Mouse (Mus musculus) neural tube, embryonic 13.5 days (tissue): Measurements from ENCODE around the gene Nhsl2. TPM values are rescaled to one million over a fixed set of nuclear protein-coding genes. Genes with fewer than 3 reads are reported as not detected.

Source experiments
- ATAC-seq: fragments of 200-750 bp; cut with Nextera tagmentation; 2 replicates; pipeline ENCODE4 v1.8.0; 2017; ENCODE audit warnings: low read depth, mild to moderate bottlenecking, moderate TSS enrichment, moderate library complexity
- H3K27ac ChIP-seq: fragments of 300-500 bp; sonication (generic); replicated peaks from 2 replicates; pipeline ENCODE4 v1.5.1; 2015; ENCODE audit warnings: moderate library complexity, mild to moderate bottlenecking, inconsistent platforms
- H3K27me3 ChIP-seq: fragments of 300-500 bp; sonication (generic); 2 replicates; pipeline ENCODE4 v1.6.1; 2015; ENCODE audit warnings: mild to moderate bottlenecking, inconsistent platforms
- H3K36me3 ChIP-seq: fragments of 300-500 bp; sonication (generic); 2 replicates; pipeline ENCODE4 v1.6.1; 2015; ENCODE audit warnings: mild to moderate bottlenecking, inconsistent platforms
- H3K4me1 ChIP-seq: fragments of 300-500 bp; sonication (generic); replicated peaks from 2 replicates; pipeline ENCODE4 v1.6.1; 2015; ENCODE audit warnings: inconsistent platforms
- H3K4me2 ChIP-seq: fragments of 300-500 bp; sonication (generic); 2 replicates; pipeline ENCODE4 v1.6.1; 2015; ENCODE audit warnings: inconsistent platforms, mild to moderate bottlenecking, moderate library complexity
- H3K4me3 ChIP-seq: fragments of 300-500 bp; sonication (generic); 2 replicates; pipeline ENCODE4 v1.5.1; 2015; ENCODE audit warnings: mild to moderate bottlenecking, inconsistent platforms
- H3K9ac ChIP-seq: fragments of 300-500 bp; sonication (generic); 2 replicates; pipeline ENCODE4 v1.6.1; 2015; ENCODE audit warnings: moderate library complexity, mild to moderate bottlenecking, inconsistent platforms
- H3K9me3 ChIP-seq: fragments of 300-500 bp; sonication (generic); 2 replicates; pipeline ENCODE4 v1.6.1; 2016; ENCODE audit warnings: inconsistent platforms
- WGBS: fragments of 180-500 bp; shearing (Covaris S2); methylation state at CpG from one replicate; pipeline ENCODE4 v1.1.7; 2015; 5-methylcytosine and 5-hydroxymethylcytosine counted together
- polyA plus RNA-seq: library from polyadenylated mRNA; unstranded; fragments of >200 nt; fragmentation: Nextera tagmentation; extraction: Ambion mirVana; gene quantifications from 2 replicates; pipeline ENCODE4 v1.2.1, GENCODE M21; 2015

Nhsl2 gene
- polyA plus RNA-seq, 1 experiment from 2014 or later, result 4.6 TPM

DNA sequence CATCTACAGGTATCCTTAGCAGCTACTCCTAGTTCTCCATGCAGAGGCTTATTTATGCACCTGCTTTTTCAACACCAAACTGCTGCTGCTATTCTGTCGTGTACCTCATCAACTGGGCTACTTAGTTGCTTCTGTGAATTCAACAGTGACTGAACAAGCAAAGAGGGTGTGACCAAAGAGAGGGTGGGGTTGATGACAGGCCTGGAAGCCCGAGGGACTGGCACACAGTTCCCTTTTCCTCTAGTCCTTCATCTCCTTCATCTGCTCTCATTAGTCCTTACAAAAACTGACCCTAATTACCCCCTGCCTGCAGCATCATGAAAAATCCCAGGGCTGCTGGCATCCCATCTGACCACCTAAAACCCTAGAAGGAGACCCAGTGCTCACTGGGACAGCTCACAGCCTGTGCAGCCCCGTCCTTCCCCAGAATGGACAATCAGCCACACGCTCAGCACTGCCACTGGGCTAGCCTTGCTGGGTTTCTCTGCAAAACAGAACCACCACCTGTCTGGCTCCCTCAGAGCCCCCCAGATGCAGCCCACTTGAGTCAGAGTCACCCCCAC is 216.1 kb downstream of the Nhsl2 start:
- Histone ChIP-seq H3K4me2 (no peak overlapping the region), H3K27me3 (peaks cover 24% of the 10 kb centered on the region), H3K9me3 (no peaks in the 10 kb centered on the region), H3K9ac (no peak overlapping the region), H3K36me3 (no peaks in the 10 kb centered on the region), H3K4me1 (peaks cover 45% of the 10 kb centered on the region), H3K27ac (no peak overlapping the region), H3K4me3 (no peak overlapping the region)
- no peak for ATAC-seq
- WGBS, result 48% methylated on average over 4 of the region's 4 CpGs

DNA sequence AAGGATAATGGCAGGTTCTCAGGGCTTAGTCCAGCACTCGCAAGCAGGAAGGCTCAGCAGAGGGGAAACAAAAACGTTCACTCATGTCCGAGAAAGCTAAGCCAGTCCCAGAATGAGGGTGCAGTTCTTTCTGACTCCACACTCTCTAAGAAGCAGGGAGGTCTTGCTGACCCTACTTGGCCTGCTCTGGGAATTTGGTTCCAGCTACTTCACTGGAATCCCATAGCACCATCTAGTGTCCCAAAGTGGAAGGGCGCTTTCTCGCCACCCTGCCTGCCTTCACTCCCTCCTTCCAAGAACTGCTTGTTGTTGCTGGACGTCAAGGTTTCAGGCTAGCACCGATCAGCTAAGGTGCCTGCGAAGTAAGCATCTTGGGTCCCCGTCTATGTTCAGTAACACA is 216.9 kb downstream of the Nhsl2 start:
- no peaks in the 10 kb centered on the region for H3K36me3 ChIP-seq
- H3K4me1 ChIP-seq, result peaks cover 46% of the 10 kb centered on the region
- 21% methylated on average over 9 of the region's 9 CpGs for WGBS
- H3K4me2 ChIP-seq, result no peak overlapping the region
- no peak overlapping the region for H3K9ac ChIP-seq
- no peak overlapping the region for H3K27ac ChIP-seq
- H3K9me3 ChIP-seq, result no peaks in the 10 kb centered on the region
- no peak overlapping the region for H3K4me3 ChIP-seq
- H3K27me3 ChIP-seq, result peaks cover 23% of the 10 kb centered on the region
- ATAC-seq, result no peak

DNA sequence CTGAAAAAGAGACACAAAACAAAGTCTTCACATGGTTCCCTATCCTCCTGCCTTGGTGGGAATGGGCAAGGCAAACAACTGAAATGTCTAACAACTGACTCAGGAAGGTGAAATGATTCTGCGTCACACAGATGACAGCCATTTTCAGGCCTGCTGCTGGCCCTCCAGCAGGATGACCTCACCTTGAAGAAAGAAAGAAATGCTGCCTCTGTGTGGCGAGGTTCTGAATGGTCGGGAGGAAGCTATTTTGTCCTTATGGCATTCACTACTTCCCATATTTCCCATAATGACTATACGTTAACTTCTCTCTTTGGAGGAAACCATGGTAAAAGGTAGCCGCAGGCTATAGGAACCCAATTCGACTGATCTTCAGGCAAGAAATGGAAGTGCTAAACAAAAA is 217.9 kb downstream of the Nhsl2 start:
- Histone ChIP-seq H3K27ac (no peak overlapping the region), H3K36me3 (no peaks in the 10 kb centered on the region), H3K4me3 (no peak overlapping the region), H3K9me3 (no peaks in the 10 kb centered on the region), H3K9ac (no peak overlapping the region), H3K27me3 (peaks cover 19% of the 10 kb centered on the region), H3K4me1 (peaks cover 53% of the 10 kb centered on the region), H3K4me2 (no peak overlapping the region)
- WGBS, result 77% methylated on average over 6 of the region's 6 CpGs
- no peak for ATAC-seq

DNA sequence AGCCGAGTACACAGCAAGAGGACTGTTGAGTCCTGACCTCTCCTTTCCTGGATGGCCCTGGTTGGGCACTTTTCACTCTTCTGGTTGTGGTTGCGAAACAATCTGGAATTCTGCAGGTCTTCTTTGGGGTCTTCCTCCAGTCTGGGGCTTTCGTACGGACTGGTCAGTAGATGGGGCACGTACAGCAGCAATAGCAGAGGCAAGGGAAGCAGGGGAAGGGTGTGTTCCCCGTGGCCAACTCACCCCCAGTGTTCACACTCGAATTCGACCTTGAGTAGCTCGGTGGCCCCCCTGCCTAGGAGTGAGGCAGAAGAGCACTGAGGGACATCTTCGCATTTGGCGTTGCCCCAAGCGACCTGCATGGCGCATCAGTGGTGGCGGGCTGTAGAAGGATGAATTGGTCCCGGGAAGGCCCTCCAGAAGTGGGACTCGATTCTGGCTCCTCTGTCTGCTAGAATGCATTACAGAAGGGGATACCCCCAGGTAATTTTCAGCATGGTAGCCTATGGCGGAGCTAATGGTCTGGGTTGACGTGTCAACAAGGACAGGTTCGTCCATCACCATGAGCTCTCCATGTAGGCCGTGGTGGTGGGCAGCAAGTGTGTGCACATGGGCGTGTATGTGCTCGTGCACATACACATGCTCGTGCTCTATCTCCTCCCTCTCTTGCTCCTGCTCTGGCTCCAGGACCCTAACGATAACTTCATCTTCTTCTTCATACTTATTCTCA is 219.8 kb downstream of the Nhsl2 start:
- Histone ChIP-seq H3K9ac (no peak overlapping the region), H3K4me2 (no peak overlapping the region), H3K4me1 (peaks cover 50% of the 10 kb centered on the region), H3K27ac (no peak overlapping the region), H3K4me3 (no peak overlapping the region), H3K9me3 (no peaks in the 10 kb centered on the region), H3K27me3 (peaks cover 13% of the 10 kb centered on the region), H3K36me3 (no peaks in the 10 kb centered on the region)
- ATAC-seq, result no peak
- WGBS, result 91% methylated on average over 24 of the region's 24 CpGs

DNA sequence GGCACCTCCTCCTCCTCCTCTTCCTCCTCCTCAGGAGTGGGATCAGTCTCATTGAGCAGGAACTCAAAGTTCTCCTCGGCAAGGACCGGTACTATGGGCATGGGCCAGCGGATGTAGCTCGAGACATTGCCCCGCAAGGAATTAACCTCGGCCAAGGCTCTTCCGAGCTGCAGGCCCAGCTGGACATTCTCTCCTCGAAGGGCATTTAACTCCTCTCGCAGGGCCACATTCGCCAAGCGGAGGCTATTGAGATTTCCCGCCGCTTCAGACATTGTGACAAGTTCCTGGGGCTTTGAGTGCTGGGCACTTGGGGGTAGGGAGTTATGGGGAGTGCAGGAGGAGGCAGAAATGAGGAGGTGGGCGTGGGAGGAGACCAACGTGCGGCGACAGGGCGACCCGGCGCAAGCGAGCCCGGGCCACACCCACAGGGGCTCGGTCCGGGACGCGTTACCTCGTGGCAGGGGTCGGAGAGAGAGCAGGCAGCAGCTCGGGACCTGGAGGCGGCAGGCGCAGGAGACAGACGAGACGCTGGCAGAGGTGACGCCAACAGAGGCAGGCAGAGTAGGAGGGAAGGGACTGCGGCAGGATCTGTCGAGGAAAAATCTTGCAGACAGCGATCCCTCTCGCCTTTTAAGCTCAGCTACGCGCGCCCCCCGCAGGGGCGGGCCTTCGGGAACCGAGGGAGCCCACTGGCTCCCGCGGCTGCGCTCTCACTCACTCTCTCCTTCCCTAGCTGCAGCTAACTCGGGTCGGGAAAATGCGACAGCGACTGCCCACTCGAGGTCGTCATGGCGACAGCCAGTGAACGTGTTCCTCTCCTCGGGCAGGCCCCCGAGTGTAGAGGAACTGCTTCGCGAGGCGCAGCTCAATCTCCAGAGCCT is 221.6 kb downstream of the Nhsl2 start, which contains the start of gene Rtl5:
TSS of gene Rtl5 (minus strand) at position 714 of the 881 bp plus-strand sequence.
- peak within 1 kb of the TSS; percentile 63 for H3K4me2 ChIP-seq
- H3K9me3 ChIP-seq, result no peaks in the 10 kb centered on the region

DNA sequence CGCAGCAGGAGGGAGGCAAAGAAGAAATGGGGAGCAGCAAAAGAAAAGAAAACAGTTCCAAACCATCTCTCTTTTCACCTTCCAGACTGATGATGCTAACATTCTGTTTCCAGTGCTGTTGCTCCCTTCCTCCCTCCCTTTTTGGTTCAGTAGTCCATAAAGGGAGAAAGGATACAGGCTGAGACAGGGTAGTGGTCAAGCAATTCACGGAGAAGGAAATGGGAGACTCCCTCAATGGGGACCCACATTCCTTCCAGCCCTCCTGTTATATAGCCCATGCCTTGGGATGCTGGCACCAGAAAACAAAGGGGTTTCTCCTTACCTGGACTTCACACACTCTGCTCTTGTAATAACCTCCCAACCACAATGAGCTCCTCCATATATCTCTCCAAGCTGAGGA is 222.3 kb downstream of the Nhsl2 start:
- peak overlapping the region; percentile 74 for H3K9ac ChIP-seq
- ATAC-seq, result peak; percentile 29
- peaks cover 42% of the 10 kb centered on the region for H3K4me1 ChIP-seq
- WGBS, result 9% methylated on average over 2 of the region's 2 CpGs
- peak overlapping the region; percentile 55 for H3K4me3 ChIP-seq
- H3K27me3 ChIP-seq, result peaks cover 5% of the 10 kb centered on the region
- no peaks in the 10 kb centered on the region for H3K9me3 ChIP-seq
- H3K27ac ChIP-seq, result peak overlapping the region; percentile 83
- peak overlapping the region; percentile 63 for H3K4me2 ChIP-seq
- H3K36me3 ChIP-seq, result no peaks in the 10 kb centered on the region

More for the DNA sequence above, 221.6 kb downstream of the Nhsl2 start, which contains the start of gene Rtl5:
- Histone ChIP-seq H3K9ac (peak within 1 kb of the TSS; percentile 74), H3K4me3 (peak within 1 kb of the TSS; percentile 55), H3K27me3 (peaks cover 5% of the 10 kb centered on the region), H3K27ac (peak within 1 kb of the TSS; percentile 83), H3K4me1 (peaks cover 45% of the 10 kb centered on the region), H3K36me3 (no peaks in the 10 kb centered on the region)
- peak; percentile 94 for ATAC-seq
- WGBS, result 16% methylated on average over 54 of the region's 61 CpGs

DNA sequence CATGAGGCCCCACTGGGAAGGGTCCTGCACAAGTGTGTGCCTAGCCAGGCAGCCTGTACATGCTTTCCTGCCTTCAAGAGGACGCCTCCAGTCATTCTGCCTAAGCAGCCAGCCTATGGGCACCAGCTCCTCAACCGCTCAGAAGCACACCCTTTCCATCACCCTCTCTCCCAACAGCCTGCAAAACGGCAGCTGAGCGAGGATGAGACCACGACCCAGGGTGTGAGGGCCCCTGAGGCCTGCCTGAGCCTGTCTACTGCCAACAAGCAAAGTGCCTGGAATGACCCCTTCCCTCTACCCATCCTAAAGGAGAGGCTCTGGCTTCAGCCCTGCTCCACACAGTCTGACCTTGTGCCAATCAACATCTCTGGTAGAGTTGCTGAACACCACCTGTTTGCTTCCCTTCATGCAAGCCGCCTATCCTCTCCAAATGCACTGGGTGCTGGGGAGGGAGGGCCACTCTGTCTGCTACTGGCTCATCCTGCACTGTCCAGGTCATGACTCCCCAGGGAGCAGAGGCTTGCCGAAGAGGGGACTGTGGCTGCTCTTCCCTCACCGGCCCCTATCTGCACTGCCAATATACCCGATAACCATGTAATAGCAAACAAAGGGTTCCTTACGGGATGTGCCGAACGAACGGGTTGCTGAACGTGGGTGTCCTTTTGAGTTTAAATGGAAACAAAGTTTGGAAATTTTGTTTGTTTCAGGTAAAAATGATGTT is 224.6 kb downstream of the Nhsl2 start:
- Histone ChIP-seq H3K9ac (no peak overlapping the region), H3K36me3 (no peaks in the 10 kb centered on the region), H3K9me3 (no peaks in the 10 kb centered on the region), H3K27ac (no peak overlapping the region), H3K4me2 (no peak overlapping the region), H3K4me3 (no peak overlapping the region), H3K27me3 (no peaks in the 10 kb centered on the region; the same call in none of the 2 replicates), H3K4me1 (peaks cover 23% of the 10 kb centered on the region)
- 58% methylated on average over 14 of the region's 14 CpGs for WGBS
- no peak for ATAC-seq

DNA sequence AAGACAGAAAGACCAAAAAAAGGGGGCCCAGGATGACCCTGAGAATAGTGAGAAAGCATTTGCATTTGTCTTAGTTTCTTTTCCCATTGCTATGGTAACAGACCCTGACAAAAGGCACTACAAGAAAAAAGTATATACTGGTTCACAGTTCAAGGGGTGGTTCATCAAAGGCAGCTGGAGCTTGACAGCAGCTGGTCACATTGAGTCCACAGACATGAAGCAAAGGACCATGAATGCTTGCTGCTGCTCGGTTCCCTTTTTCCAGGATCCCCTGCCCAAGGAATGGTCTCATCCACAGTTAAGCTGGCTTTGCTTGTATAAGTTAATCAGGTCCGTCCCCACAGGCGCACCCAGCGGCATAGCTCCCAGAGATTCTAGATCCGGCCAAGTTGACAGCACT is 225.2 kb downstream of the Nhsl2 start:
- no peak overlapping the region for H3K4me2 ChIP-seq
- H3K27ac ChIP-seq, result no peak overlapping the region
- no peaks in the 10 kb centered on the region for H3K9me3 ChIP-seq
- H3K9ac ChIP-seq, result no peak overlapping the region
- peaks cover 20% of the 10 kb centered on the region for H3K4me1 ChIP-seq
- WGBS, result 47% methylated on average over 5 of the region's 5 CpGs
- H3K4me3 ChIP-seq, result no peak overlapping the region
- H3K36me3 ChIP-seq, result no peaks in the 10 kb centered on the region
- ATAC-seq, result no peak
- no peaks in the 10 kb centered on the region; the same call in none of the 2 replicates for H3K27me3 ChIP-seq

DNA sequence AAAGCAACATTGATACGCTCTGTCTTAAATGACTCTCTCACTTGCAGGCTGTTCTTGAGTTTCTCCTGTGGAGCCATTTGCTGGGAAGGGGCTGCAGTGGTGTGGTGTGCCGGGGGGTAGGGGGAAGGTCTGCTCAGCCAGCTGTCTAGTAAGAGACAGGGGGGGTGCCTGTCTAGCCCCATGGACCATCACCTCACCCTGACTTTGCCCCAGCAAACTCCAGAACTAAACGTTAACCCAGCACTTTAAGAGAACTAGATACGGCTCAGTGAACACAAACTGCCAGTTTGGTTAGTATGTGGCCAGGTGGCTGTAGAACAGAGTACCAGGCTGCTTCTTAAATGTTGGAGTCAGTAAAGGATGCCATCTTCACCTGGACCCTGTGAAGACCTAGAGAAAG is 226.0 kb downstream of the Nhsl2 start:
- H3K9ac ChIP-seq, result no peak overlapping the region
- no peaks in the 10 kb centered on the region; the same call in none of the 2 replicates for H3K27me3 ChIP-seq
- no peaks in the 10 kb centered on the region for H3K36me3 ChIP-seq
- no peak overlapping the region for H3K27ac ChIP-seq
- no peaks in the 10 kb centered on the region for H3K9me3 ChIP-seq
- peaks cover 13% of the 10 kb centered on the region for H3K4me1 ChIP-seq
- H3K4me2 ChIP-seq, result no peak overlapping the region
- ATAC-seq, result no peak
- no peak overlapping the region for H3K4me3 ChIP-seq
- WGBS, result 75% methylated on average over 4 of the region's 4 CpGs

DNA sequence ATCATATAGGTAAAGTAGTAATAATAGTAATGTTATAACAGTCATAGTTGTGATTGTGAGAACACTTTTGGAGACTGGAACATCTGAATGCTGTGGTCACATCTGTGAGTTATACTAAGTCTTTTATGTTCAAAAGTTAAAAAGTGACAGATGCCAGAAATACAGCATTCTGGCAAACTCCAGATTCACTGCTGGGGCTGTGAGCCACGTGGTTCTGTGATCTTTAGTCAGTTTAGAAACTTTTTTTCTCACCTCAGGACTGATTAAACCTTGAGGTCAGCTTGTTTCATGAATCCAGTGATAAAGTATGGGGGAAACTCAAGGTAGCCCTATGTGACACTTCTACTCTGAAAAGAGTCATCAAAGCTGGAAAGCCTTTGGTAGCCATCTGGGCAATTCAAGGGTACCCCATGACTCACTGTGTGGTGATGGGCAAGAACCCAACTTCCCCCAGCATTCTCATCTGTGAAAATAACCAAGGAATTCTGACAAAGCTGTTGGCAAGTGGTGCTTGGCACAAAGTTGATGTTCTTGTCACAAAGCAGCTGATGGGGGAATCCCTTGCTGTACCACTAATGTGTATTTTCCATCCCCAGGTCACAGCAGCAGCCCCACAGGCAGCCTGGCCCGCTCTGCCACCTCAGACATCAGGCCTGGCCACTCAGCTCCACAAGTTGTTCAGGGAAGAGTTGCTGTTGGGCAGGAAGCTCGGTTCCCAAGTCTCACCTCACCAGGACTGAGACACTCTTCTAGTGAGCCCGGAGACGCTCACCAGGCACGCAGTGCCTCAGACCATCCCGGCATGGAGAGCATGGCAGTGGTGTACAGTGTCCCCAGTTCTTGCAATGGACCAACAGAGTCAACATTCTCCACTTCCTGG is 227.9 kb downstream of the Nhsl2 start:
- Histone ChIP-seq H3K4me3 (no peak overlapping the region), H3K27ac (no peak overlapping the region), H3K27me3 (no peaks in the 10 kb centered on the region; the same call in none of the 2 replicates), H3K36me3 (no peaks in the 10 kb centered on the region), H3K4me1 (peaks cover 17% of the 10 kb centered on the region), H3K9me3 (no peaks in the 10 kb centered on the region), H3K4me2 (no peak overlapping the region), H3K9ac (no peak overlapping the region)
- 87% methylated on average over 7 of the region's 7 CpGs for WGBS
- ATAC-seq, result no peak

DNA sequence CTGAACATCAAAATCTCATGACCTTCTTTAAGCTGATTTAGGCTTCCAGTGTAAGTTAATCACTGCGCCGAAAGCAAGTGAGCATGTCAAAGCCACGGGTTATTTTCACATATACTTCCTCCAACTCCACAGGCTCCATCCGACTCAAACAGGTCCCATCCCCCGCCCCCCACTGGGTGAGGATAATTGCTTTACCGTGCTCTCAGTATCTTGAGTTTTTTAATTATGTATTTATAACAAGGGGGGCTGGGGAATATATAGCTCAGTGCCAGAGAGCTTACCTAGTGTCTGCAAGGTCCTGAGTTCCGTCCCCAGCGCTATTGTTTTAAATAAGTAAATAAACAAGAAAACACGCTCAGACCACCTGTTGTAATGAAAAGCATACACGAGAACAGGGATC is 231.9 kb downstream of the Nhsl2 start:
- peaks cover 17% of the 10 kb centered on the region for H3K27me3 ChIP-seq
- H3K27ac ChIP-seq, result peak overlapping the region; percentile 91
- WGBS, result 48% methylated on average over 10 of the region's 10 CpGs
- no peak overlapping the region for H3K4me3 ChIP-seq
- no peaks in the 10 kb centered on the region for H3K36me3 ChIP-seq
- peak overlapping the region; percentile 24 for H3K4me2 ChIP-seq
- no peaks in the 10 kb centered on the region for H3K9me3 ChIP-seq
- peaks cover 26% of the 10 kb centered on the region for H3K4me1 ChIP-seq
- no peak overlapping the region for H3K9ac ChIP-seq
- peak; percentile 30; the same call in 1 of the 2 replicates for ATAC-seq
